Mouse (Mus musculus): ENCODE results near the gene Atp7a.
"Not testable (repeated sequence)": the region's sequence is repeated elsewhere in the genome, so short reads cannot be mapped to it uniquely, and the experiment has no call there.

Gene Atp7a

DNA sequence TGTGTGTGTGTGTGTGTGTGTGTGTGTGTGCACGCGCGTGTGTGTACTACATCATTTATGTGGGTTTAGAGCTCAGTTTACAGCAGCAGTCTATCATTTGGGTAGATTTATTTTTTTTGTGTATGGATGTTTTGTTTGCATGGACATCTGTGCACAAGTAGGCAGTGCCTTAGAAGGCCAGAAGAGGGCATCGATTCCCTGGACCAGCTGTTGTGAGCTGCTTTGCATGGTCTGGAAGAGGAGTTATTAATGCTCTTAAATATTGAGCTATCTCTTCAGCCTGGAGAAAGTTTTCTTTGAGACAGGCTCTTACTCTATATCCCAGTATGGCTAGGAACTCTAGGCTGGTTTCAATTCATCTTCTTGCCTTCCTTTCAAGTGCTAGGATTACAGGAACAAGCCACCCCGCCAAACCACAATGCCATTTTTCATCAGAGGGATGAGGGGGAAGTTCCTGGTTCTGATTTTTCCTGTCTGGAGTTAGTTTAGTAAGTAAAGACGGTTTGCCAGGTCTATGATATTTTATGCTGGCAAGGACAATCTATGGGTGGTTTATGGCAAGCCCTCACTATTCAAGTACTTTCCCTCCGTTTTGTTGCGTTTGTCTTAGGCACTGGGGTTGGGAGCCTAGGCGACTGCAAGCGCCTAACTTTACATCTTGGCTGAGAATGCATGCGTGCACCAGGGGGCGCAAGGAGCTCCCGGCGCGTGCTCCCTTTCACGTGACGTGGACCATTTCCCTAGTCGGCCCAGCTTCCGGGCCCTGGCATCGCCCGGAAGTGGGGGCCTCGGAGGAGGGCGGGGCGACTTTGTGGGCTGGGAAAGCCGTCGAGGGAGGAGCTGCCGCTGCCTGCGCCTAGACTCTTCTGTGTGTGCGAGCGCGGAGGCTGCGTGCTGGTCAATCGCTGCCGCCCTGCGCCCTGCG lies at the start of gene Atp7a:
Gene Atp7a, plus strand, starts transcription at position 859 of the 925 bp plus-strand sequence.
- DNase-seq (ENCODE audit: low spot score in 2 of 2) = peak; percentile 86 to 90

DNA sequence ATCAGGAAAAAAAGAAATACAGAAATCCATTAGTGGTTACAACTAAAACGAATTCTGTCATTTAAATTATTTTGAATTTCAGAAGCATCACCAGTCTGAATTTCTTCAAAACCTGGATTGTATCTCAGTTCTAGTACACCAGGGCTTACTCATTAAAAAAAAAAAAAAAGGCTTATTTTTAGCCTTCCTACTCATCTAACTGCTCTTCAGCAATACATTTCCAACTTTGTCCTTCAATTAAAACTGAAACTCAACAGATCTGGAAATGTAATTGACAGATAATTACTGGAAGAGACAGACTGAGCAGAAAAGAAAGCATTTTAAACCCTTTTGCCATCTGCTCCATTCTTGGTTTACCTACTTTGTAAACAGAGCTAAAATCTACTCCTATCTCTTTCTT lies 25.5 kb upstream of the Atp7a start:
- DNase-seq (ENCODE audit: low spot score in 2 of 2) = no peak

DNA sequence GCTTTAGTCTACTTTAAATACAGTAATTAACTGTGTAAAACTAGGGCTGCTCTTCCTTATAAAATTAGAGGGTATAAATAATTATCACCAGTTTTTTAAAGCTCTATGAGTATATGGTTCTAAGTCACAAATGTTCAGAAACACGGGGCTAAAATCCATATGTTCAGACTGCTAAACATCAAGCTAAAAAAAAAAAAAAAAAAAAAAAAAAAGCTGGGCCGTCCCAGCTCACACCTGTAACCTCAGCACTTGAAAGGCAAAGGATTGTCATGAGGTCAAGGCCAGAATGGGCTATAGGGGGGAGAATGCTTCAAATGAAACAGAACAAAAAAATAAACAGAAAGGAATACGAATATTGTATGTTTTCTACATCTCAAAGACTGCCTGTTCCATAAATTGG lies 16.3 kb upstream of the Atp7a start:
- DNase-seq (ENCODE audit: low spot score in 2 of 2) = no peak

GRCm38 (mm10) chrX:106011465-106012159 lies 15.5 kb upstream of the Atp7a start, which contains the start of gene Magt1:
Magt1 (minus strand) TSS chrX:106011906.
- DNase-seq (ENCODE audit: low spot score in 2 of 2) = peak; percentile 70 to 75

DNA sequence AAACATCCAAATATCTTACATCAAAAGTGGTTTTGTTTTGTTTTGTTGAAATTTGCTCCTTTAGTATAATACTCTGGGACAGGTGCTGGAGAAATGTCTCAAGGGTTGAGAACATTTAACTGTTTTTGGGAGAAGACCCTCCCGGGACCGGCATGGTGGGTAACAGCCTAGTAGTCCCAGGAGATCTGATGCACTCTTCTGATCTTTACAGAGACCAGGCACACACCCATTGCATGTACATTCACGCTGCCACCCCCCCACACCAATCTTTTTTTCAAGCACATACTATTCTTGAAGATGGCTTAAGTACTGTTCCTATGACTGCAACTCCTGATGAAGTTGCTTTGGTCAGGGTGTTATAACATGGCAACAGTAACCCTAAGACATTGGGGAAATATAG lies 14.5 kb upstream of the Atp7a start:
- DNase-seq (ENCODE audit: low spot score in 2 of 2) = no peak

DNA sequence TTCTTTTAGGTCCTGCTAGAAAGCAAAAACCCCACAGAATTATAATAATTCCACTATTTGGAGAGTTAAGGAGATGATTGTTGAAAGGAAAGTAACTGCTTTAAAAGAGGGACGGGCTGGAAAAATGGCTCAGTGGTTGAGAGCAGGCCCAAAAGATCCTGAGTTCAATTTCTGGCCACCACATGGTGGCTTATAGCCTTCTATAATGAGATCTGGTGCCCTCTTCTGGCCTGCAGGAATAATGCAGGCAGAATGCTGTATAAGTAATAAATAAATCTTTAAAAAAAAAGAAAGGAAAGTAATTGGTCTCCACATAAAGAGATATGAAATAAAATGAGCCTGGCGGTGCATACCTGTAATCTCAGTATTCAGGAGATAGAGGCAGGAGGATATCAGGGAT lies 13.9 kb upstream of the Atp7a start:
- peak; percentile 16 to 29 for DNase-seq (ENCODE audit: low spot score in 2 of 2)

DNA sequence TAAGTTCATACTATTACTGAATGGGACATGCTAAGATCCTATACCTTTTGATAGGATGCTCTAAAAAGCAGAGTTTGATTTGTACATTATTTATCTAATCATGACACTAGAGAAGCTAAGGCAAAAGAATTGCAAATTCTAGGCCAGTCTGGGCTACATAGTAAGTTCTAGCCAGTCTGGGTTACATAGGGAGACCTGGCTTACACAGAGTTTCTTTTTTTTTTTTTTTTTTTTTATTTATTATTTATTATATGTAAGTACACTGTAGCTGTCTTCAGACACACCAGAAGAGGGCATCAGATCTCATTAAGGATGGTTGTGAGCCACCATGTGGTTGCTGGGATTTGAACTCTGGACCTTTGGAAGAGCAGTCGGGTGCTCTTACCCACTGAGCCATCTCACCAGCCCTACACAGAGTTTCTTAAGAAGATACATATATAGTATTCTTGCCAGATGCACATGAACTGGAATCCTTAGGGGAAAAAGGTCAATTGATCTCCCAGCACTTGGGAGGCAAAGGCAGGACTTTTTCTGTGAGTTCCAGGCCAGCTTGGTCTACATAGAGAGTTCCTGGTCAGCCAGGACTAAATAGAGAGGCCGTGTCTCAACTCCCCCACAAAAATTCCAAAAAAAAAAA lies 12.2 kb upstream of the Atp7a start:
- not testable (repeated sequence) for DNase-seq (ENCODE audit: low spot score in 2 of 2)

- DNase-seq (ENCODE audit: low spot score in 2 of 2) = peak; percentile 64 to 73
Observed at GRCm38 (mm10) chrX:106015571-106016322, 11.3 kb upstream of the Atp7a start, which contains the start of gene Cox7b. Cox7b (plus strand) TSS chrX:106015700.

- no peak for DNase-seq (ENCODE audit: low spot score in 2 of 2)
Observed at GRCm38 (mm10) chrX:106017102-106017501, 10.0 kb upstream of the Atp7a start.

GRCm38 (mm10) chrX:106017516-106017915 lies 9.6 kb upstream of the Atp7a start:
- DNase-seq (ENCODE audit: low spot score in 2 of 2) = no peak

DNA sequence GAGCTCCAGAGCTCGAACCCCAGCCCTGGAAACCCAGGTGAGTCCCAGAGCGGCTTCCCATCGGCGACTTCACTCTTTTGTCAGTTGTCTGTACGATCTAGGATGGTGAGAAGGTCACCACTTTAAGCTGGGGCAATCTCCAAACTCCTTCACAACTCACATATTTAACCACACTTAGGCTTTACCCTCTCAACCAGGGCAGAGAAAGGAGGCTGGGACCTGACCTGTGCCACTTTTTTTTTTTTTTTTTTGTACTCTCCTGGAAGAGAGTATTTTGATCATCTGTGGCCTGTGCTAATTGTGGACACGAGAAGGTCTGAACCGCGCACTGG lies 233 bp downstream of the Atp7a start:
- no peak for DNase-seq (ENCODE audit: low spot score in 2 of 2)

- no peak for DNase-seq (ENCODE audit: low spot score in 2 of 2)
Observed at GRCm38 (mm10) chrX:106030176-106030575, 3.1 kb downstream of the Atp7a start.

DNA sequence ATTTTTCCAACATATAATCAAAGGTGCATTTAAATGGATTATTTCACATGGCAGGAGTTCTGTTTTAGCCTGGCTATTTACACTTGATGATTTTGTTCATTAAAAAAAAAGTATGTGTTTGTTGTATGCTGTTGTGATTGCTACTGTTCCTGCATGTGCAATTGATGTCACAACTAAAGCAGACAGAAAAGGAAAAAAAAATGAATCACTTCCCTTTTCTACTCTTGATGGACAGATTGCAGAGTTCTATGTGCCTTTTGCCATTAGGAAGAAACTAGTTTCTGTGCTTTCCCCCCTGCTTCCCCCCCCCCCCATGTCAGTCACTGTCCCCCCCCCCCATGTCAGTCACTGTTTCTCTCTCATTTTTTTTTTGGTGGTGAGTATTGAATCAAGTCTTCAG lies 4.0 kb downstream of the Atp7a start:
- DNase-seq (ENCODE audit: low spot score in 2 of 2) = no peak

GRCm38 (mm10) chrX:106035727-106036126 lies 8.7 kb downstream of the Atp7a start:
- no peak for DNase-seq (ENCODE audit: low spot score in 2 of 2)

DNA sequence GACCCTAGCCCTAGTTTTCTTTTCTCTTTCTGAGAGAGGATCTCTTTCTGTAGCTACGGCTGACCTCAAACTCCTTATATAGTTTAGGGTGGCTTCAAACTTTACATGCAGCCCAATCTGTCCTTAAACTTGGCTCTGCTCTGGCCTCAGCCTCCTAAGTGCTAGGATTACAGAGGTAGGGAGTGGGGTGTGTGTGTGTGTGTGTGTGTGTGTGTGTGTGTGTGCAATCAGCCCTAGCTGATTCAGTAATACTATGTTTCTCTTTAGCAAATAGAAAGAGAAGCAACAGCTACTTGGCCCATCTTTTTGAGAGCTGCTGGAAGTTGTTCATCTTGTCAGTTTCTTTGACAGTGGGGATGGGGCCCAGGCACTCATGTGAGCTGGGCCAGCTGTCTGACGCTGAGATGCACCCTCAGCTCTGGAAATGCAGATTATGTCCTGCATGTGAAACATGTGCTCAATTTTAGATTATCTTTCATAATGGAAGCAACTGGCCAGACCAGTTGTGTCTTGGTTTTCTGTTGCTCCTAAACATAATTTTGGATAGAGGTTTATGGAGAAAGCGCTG lies 10.2 kb downstream of the Atp7a start:
- no peak for DNase-seq (ENCODE audit: low spot score in 2 of 2)

GRCm38 (mm10) chrX:106043863-106044617 lies 17.0 kb downstream of the Atp7a start:
- DNase-seq (ENCODE audit: low spot score in 2 of 2) = no peak

DNA sequence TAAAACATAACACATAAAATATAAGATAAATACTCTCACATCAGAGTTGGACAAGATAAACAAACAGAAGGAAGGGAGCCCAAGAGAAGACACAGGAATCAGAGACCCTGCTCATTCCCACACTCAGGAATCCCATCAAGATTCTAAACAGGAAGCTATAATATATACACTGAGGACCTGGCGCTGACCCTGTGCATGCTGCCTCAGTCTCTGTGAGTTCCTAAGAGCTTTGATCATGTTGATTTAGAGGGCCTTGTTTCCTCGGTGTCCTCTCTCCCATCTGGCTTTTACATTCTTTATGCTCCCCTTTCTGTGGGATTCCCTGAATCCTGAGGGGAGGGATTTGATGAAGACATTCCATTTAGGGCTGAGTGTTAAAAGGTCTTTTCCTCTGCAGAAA lies 18.4 kb downstream of the Atp7a start:
- DNase-seq (ENCODE audit: low spot score in 2 of 2) = no peak

DNA sequence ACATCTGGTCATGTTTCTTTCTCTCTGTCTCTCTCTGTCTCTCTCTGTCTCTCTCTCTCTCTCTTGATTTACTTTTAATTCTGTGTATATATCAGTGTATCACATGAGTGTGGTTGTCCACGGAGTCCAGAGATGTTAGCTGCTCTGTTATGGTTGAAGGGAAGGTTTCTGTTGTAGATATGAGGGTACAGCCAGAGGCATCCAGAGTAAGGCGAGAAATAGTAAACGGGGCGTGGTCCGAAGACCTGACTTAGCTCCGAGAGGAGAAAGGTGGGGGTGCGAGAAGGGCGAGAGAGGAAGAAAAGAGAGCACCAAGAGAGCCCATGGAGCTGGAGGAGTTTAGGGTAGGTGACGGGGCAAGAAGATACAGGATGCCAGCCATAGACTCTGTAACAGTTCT lies 18.9 kb downstream of the Atp7a start:
- no peak for DNase-seq (ENCODE audit: low spot score in 2 of 2)

- no peak for DNase-seq (ENCODE audit: low spot score in 2 of 2)
Observed at GRCm38 (mm10) chrX:106048191-106048590, 21.1 kb downstream of the Atp7a start.

DNA sequence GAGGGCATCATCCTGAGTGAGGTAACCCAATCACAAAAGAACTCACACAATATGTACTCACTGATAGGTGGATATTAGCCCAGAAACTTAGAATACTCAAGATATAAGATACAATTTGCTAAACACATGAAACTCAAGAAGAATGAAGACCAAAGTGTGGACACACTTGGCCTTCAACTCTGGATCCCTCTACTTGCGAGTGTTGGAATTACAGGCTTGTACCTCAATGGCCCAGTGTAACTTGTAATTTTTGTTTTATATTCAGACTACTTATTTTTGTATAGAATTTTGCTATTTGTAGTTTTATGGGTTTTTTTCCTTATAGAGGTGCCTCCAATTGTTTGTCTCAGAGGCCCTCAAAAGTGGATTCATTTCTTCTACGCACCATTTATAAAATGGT lies 50.8 kb downstream of the Atp7a start:
- peak in 1 of 2 experiments; percentile 2 for DNase-seq (ENCODE audit: low spot score in 2 of 2)

Measured in thymus, postnatal 10 days (tissue).